Mouse (Mus musculus) embryo, embryonic 11.5 days (tissue): Measurements from ENCODE around the gene 3110082J24Rik.
"Not testable (repeated sequence)": the region's sequence is repeated elsewhere in the genome, so short reads cannot be mapped to it uniquely, and the experiment has no call there.

Source experiments
- DNase-seq: peaks from one replicate; pipeline ENCODE4 v3.0.0-alpha.2; 2012; ENCODE audit warnings: low read depth, low spot score

Gene 3110082J24Rik

GRCm38 (mm10) chr5:30072825-30073821 lies 32.8 kb downstream of the 3110082J24Rik start, which contains the start of gene Tyms:
Gene Tyms (minus strand): TSS chr5:30073617.
- peak; percentile 76 for DNase-seq

- no peak for DNase-seq
Observed at GRCm38 (mm10) chr5:30072377-30072776, 33.5 kb downstream of the 3110082J24Rik start.

DNA sequence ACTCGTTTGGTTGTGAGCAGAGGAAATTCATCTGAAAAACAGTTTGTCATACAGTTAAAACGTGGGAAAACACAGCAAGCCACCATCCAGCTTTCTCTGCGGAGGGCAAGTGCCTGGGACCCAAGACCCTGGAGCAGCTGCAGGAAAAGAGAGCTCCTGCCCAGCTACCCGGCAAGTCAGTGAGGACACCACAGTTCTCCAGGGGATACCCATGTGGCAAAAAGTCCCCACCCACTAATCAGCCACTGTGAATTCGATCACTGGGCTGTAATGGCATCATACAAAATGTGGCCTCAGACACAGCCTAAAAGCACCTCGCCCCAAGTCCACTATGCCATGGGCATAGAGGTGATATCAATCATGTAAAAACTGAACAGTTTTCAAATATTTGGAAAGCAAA lies 34.2 kb downstream of the 3110082J24Rik start:
- no peak for DNase-seq

GRCm38 (mm10) chr5:30067726-30068125 lies 38.2 kb downstream of the 3110082J24Rik start:
- no peak for DNase-seq

- not testable (repeated sequence) for DNase-seq
Observed at GRCm38 (mm10) chr5:30059607-30060006, 46.3 kb downstream of the 3110082J24Rik start.

GRCm38 (mm10) chr5:30058216-30058731 lies 47.6 kb downstream of the 3110082J24Rik start:
- no peak for DNase-seq
